Comparison of ENCODE assay signal across 15 mouse cellular contexts in genomic region chr10:9594666-9595065, GRCm38 (mm10).
DNase-seq lines count a peak whose midpoint lies in the region; TF ChIP-seq lines count a peak whose summit lies in the region.
"Had no signal": no experiment of that assay in that cellular context is flagged by ENCODE, and none has a peak within 500 bp of the region (broad histone marks: within the 10 kb centered on the region; RNA-seq: fewer than 3 reads in every experiment).

No protein-coding gene starts in this region.

- peaks cover 6 to 11% of the 10 kb centered on the region in 2 experiments; a peak in 3 of 4 replicates for H3K4me1 ChIP-seq in CH12.LX (ENCODE audit: control insufficient read depth in 1 of 2, insufficient read depth in 2 of 2)

- peak; percentile 24 for DNase-seq in CH12.LX (ENCODE audit: extremely low read depth)
- no peak for DNase-seq in cerebellum, adult 11-12 months
- DNase-seq: adrenal gland, adult 2 months; adrenal gland, adult 8-10 months; adrenal gland, postnatal 10 days; adrenal gland, postnatal 14 days; adrenal gland, postnatal 25 days; adrenal gland, postnatal 36 days; B cell, adult 2 months; cerebellum, adult 11 months; cerebellum, adult 18-20 months; cerebellum, adult 2 months; cerebellum, adult 8-10 months; cerebellum, adult 9-10 months had no signal

- TF ChIP-seq CTCF in CH12.LX (conservative IDR thresholded peaks at IDR 0.05 in 1 of 2, IDR thresholded peaks at IDR 0.05 in 1 of 2; ENCODE audit: low read depth in 2 of 2, low read length in 2 of 2), result no peak

- TF ChIP-seq EP300 in CH12.LX (IDR thresholded peaks at IDR 0.05; ENCODE audit: low read length), result peak; percentile 62; the same call in 1 of the 2 replicates

- no peak for TF ChIP-seq POLR2A in CH12.LX (IDR thresholded peaks at IDR 0.05; ENCODE audit: low read depth, low read length)

- H3K79me2 ChIP-seq in CH12.LX (replicated peaks; ENCODE audit: control insufficient read depth, extremely low read depth, insufficient read depth, poor library complexity, severe bottlenecking), result no peaks in the 10 kb centered on the region

- no peaks in the 10 kb centered on the region for H3K36me3 ChIP-seq in CH12.LX (replicated peaks in 1 of 2; ENCODE audit: control insufficient read depth in 1 of 2, insufficient read depth in 1 of 2, low read length in 1 of 2)
- H3K36me3 ChIP-seq: G1E had no signal

- peak overlapping the region; percentile 50; the same call in 1 of the 2 replicates for H3K4me2 ChIP-seq in CH12.LX (ENCODE audit: insufficient read depth, low read depth, poor library complexity, severe bottlenecking)

- no peak overlapping the region for H3K9ac ChIP-seq in CH12.LX (ENCODE audit: insufficient read depth, low read depth)

- dilution Hi-C loops in CH12.LX (cut with MboI; ENCODE audit: extremely low pct_ligation_motif_present, extremely low pct_unique_long_range_greater_than_20kb, low sequenced_read_pairs), result no loop called here

- in situ Hi-C loops in CH12.LX (cut with MboI; ENCODE audit: low pct_ligation_motif_present, low pct_unique_long_range_greater_than_20kb, low sequenced_read_pairs), result loop anchor here (25.0 kb wide), 1 partner anchor 168 kb away; no protein-coding TSS in a partner anchor

- H3K27me3 ChIP-seq in CH12.LX (replicated peaks), result no peaks in the 10 kb centered on the region

- no peak overlapping the region for H3K4me3 ChIP-seq in CH12.LX (replicated peaks in 1 of 3; ENCODE audit: low read depth in 2 of 3, low read length in 2 of 3, poor library complexity in 1 of 3)

- no peak overlapping the region for H3K27ac ChIP-seq in CH12.LX (ENCODE audit: insufficient read depth, low read depth)

- TF ChIP-seq RAD21 in CH12.LX (IDR thresholded peaks at IDR 0.05; ENCODE audit: low read depth, low read length), result no peak

- no peaks in the 10 kb centered on the region for H3K9me3 ChIP-seq in CH12.LX (replicated peaks; ENCODE audit: low read length)
- H3K9me3 ChIP-seq: G1E had no signal

TF ChIP-seq in CH12.LX, 34 proteins besides CTCF, POLR2A, EP300 and RAD21:
- TF ChIP-seq USF1 (IDR thresholded peaks at IDR 0.05; ENCODE audit: low read depth, low read length) (no peak), MYC (IDR thresholded peaks at IDR 0.05; ENCODE audit: low read depth, low read length) (no peak), MAX (IDR thresholded peaks at IDR 0.05; ENCODE audit: low read length) (no peak), BHLHE40 (IDR thresholded peaks at IDR 0.05; ENCODE audit: low read depth, low read length) (peak; percentile 38; the same call in 1 of the 2 replicates), ZC3H11A (IDR thresholded peaks at IDR 0.05; ENCODE audit: low read depth, low read length) (no peak), MAZ (IDR thresholded peaks at IDR 0.05; ENCODE audit: low read depth, low read length) (no peak), KAT2A (IDR thresholded peaks at IDR 0.05; ENCODE audit: insufficient replicate concordance, low read length) (no peak), HCFC1 (IDR thresholded peaks at IDR 0.05; ENCODE audit: low read depth, low read length) (no peak), TCF12 (IDR thresholded peaks at IDR 0.05; ENCODE audit: low read depth, low read length) (no peak), GABPA (IDR thresholded peaks at IDR 0.05; ENCODE audit: insufficient replicate concordance, low read depth, low read length) (no peak), ETS1 (conservative IDR thresholded peaks at IDR 0.05; ENCODE audit: low read depth, low read length) (no peak; the same call in 1 of the 2 replicates), MXI1 (IDR thresholded peaks at IDR 0.05; ENCODE audit: low read depth, low read length) (no peak), USF2 (conservative IDR thresholded peaks at IDR 0.05; ENCODE audit: low read depth, low read length) (no peak), RCOR1 (conservative IDR thresholded peaks at IDR 0.05; ENCODE audit: low read depth, low read length) (0 out of 2 replicates have a peak, but pooled peaks have one; percentile 23), JUND (conservative IDR thresholded peaks at IDR 0.05; ENCODE audit: low read depth, low read length) (0 out of 2 replicates have a peak, but pooled peaks have one; percentile 23), CHD1 (IDR thresholded peaks at IDR 0.05; ENCODE audit: low read depth, low read length) (no peak), CHD2 (IDR thresholded peaks at IDR 0.05; ENCODE audit: low read length) (no peak), NRF1 (IDR thresholded peaks at IDR 0.05; ENCODE audit: low read depth, low read length) (no peak), E2F4 (IDR thresholded peaks at IDR 0.05; ENCODE audit: insufficient replicate concordance, low read depth, low read length) (no peak), POLR2AphosphoS2 (IDR thresholded peaks at IDR 0.05; ENCODE audit: low read depth, low read length) (no peak), SIN3A (IDR thresholded peaks at IDR 0.05; ENCODE audit: low read length) (no peak), NELFE (IDR thresholded peaks at IDR 0.05; ENCODE audit: low read depth, low read length) (no peak), MAFK (IDR thresholded peaks at IDR 0.05; ENCODE audit: insufficient replicate concordance, low read length) (no peak), JUN (IDR thresholded peaks at IDR 0.05; ENCODE audit: insufficient read depth, low read depth, low read length) (no peak), TBP (conservative IDR thresholded peaks at IDR 0.05; ENCODE audit: low read depth, low read length) (no peak), UBTF (IDR thresholded peaks at IDR 0.05; ENCODE audit: low read depth, low read length) (no peak), ZNF384 (IDR thresholded peaks at IDR 0.05; ENCODE audit: low read depth, low read length) (no peak), IRF4 (IDR thresholded peaks at IDR 0.05; ENCODE audit: low read depth, low read length) (peak; percentile 85), SMC3 (IDR thresholded peaks at IDR 0.05; ENCODE audit: low read depth, low read length) (no peak), ELF1 (IDR thresholded peaks at IDR 0.05; ENCODE audit: low read depth, low read length) (no peak), ZKSCAN1 (IDR thresholded peaks at IDR 0.05; ENCODE audit: borderline replicate concordance, low read depth, low read length) (no peak), PAX5 (IDR thresholded peaks at IDR 0.05; ENCODE audit: low read length) (no peak), MEF2A (IDR thresholded peaks at IDR 0.05; ENCODE audit: borderline replicate concordance, low read depth, low read length) (peak; percentile 92)
